Mouse (Mus musculus) hematopoietic stem cell, adult 5-6 weeks (primary cell): ENCODE results near the gene Otub1. TPM values are rescaled to one million over a fixed set of nuclear protein-coding genes. Genes with fewer than 3 reads are reported as not detected.

Source experiments
- ATAC-seq, 2 experiments: fragments of 125-278 bp in 1 of 2; replicated peaks in 1 of 2; 2 replicates each; pipeline ENCODE4 v1.8.0; 2016 to 2017; ENCODE audit warnings: inconsistent platforms in 2 of 2, mild to moderate bottlenecking in 2 of 2, moderate number of reproducible peaks in 2 of 2, low read depth in 1 of 2, moderate TSS enrichment in 1 of 2; ENCODE audit not compliant: low FRiP score in 2 of 2, poor library complexity in 2 of 2, severe bottlenecking in 2 of 2, insufficient read depth in 1 of 2, low TSS enrichment in 1 of 2
- total RNA-seq: library from RNA; stranded (forward); fragments of 172-1452, 232-1000 nt; gene quantifications from 2 replicates; pipeline ENCODE4 v1.2.3, GENCODE M21; 2017

Otub1 gene
- total RNA-seq, 1 experiment from 2014 or later: 72.4 TPM

- ATAC-seq: peak; percentile 29 to 52; a peak in 3 of 4 replicates
Measured at GRCm38 (mm10) chr19:7164820-7165323, 41.2 kb downstream of the Otub1 start.

DNA sequence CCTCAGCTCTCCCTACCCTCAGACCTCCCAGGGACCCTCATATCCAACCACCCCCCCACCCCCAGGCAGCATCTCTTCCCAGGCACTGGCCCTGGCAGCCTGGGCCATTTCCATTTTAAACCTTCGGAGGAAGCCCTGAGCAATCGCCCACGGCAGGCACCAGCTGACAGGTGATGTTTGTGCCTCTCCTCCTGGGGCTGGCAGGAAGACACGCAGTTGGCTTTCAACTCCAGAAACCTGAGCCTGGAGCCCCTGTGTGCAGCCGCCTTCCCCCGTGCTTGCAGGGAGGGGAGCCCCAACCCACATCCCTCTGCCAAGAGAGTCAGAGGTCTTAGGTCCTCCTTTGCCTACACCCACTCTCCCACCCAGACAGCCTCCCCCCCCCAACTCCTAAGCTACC is 41.9 kb downstream of the Otub1 start:
- no peak for ATAC-seq

DNA sequence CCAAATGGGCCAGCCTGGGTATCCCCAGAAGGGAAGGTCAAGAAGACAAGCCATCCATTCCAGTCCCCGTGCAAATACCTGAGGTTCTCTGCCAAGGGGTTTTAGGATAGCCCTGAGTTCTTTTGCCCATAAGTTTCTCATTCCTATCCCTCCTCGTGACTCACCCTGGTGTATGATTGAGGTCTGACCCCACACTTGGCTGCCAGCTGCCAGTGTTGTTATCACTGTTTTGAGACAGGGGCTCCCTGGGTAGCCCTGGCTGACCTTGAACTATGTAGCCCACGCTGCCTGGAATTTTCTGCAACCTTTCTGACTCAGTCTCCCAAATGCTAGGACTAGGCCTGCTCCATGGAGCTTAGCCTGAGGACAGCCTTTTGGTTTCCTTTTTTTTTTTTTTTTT is 45.1 kb downstream of the Otub1 start:
- ATAC-seq: no peak

GRCm38 (mm10) chr19:7160151-7160906 is 45.8 kb downstream of the Otub1 start:
- ATAC-seq: no peak

GRCm38 (mm10) chr19:7157734-7158133 is 48.4 kb downstream of the Otub1 start:
- no peak for ATAC-seq

GRCm38 (mm10) chr19:7155196-7155595 is 50.9 kb downstream of the Otub1 start:
- ATAC-seq: no peak

DNA sequence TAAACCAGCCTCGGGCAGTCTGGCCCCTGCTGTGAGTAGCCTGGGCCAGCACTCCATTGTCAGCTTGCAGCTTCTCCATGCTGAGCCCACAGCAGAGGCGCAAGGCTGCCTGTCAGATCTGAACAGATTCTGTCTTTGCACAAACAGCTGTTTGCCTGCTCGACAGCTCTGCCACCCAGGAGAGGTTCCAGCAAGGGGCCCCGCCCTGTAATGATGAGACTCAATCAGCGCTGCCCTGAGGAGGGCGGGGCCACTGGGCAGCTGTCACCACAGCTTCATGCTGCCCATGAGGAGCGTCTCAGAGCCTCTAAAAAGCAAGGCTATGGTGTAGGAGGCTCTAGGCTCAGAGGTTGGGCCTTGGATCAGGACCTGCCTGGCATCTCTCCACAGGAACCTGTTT is 52.9 kb downstream of the Otub1 start:
- ATAC-seq: no peak

- no peak for ATAC-seq
Measured at GRCm38 (mm10) chr19:7151927-7152653, 54.0 kb downstream of the Otub1 start.

GRCm38 (mm10) chr19:7151300-7151926 is 54.7 kb downstream of the Otub1 start:
- ATAC-seq: no peak

GRCm38 (mm10) chr19:7149158-7149685 is 56.9 kb downstream of the Otub1 start:
- ATAC-seq: no peak

DNA sequence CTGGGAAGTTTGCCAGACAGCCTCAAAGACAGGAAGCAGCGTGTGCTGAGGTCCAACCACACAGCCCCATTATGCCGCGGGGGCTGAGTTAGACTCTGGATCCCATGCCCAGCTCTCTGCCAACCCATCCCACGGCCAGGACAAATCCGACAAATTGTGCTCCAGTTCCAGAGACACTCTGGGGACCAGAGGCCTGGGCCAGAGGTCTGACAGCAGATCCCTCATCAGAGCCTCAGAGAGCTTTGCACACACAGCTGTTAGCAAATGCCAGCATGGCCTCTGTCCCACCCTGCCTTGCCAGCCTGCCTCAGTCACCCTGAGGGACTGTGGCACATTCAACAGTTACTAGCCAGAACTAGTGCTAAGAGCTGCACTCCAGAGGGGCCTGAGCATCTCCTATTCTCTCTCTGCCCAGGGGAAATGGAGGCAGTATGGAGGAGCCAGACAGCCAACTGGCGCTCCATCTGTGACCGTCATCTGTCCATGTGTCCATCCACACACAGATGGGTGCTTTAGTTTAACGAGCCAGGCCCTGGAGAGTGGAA is 57.5 kb downstream of the Otub1 start:
- ATAC-seq: no peak

Other genes with a start within 250 kb of the Otub1 start
- 89.4 and 98.0 TPM in 2 replicates for gene Ppp1r14b, start 231.3 kb downstream of the Otub1 start, total RNA-seq
- 9.1 and 12.3 TPM in 2 replicates for gene Plcb3, start 229.8 kb downstream of the Otub1 start, total RNA-seq
- gene Fkbp2, start 225.8 kb downstream of the Otub1 start, total RNA-seq: 67.0 and 99.5 TPM in 2 replicates
- gene Vegfb, start 218.7 kb downstream of the Otub1 start, total RNA-seq: 6.4 and 9.2 TPM in 2 replicates
- gene Dnajc4, start 213.7 kb downstream of the Otub1 start, total RNA-seq: 7.7 and 20.5 TPM in 2 replicates
- 8.5 and 9.9 TPM in 2 replicates for gene Nudt22, start 210.2 kb downstream of the Otub1 start, total RNA-seq
- gene Trpt1, start 210.2 kb downstream of the Otub1 start, total RNA-seq: 1.6 and 2.2 TPM in 2 replicates
- 198 and 220 TPM in 2 replicates for gene Fermt3, start 186.8 kb downstream of the Otub1 start, total RNA-seq
- gene Stip1, start 166.3 kb downstream of the Otub1 start, total RNA-seq: 162 and 250 TPM in 2 replicates
- 5.2 and 11.2 TPM in 2 replicates for gene Macrod1, start 149.5 kb downstream of the Otub1 start, total RNA-seq
- gene Flrt1, start 100.6 kb downstream of the Otub1 start, total RNA-seq: not detected in 2 replicates
- gene Cox8a, start 11.3 kb upstream of the Otub1 start, total RNA-seq: 361 and 451 TPM in 2 replicates
- gene Naa40, start 34.9 kb upstream of the Otub1 start, total RNA-seq: 39.5 and 43.1 TPM in 2 replicates
- gene Rcor2, start 61.0 kb upstream of the Otub1 start, total RNA-seq: 19.1 and 20.6 TPM in 2 replicates
- gene Mark2, start 135.5 kb upstream of the Otub1 start, total RNA-seq: 16.8 and 26.6 TPM in 2 replicates
- gene Spindoc, start 176.7 kb upstream of the Otub1 start, total RNA-seq: 12.7 and 22.3 TPM in 2 replicates
- gene 2700081O15Rik, start 211.3 kb upstream of the Otub1 start, total RNA-seq: 8.1 and 12.4 TPM in 2 replicates